Mouse (Mus musculus) C2C12 (cell line): ENCODE results near the gene Hdac4.

Experiments
- CEBPB ChIP-seq: IDR thresholded peaks from one replicate; pipeline ENCODE4 v1.6.1; 2011; ENCODE audit warnings: low read depth, mild to moderate bottlenecking, control low read depth, moderate library complexity
- CTCF ChIP-seq: IDR thresholded peaks from one replicate; pipeline ENCODE4 v1.5.1; 2011; ENCODE audit not compliant: control insufficient read depth, insufficient read depth, insufficient read length

GRCm38 (mm10) chr1:91923567-91923966 lies 271.9 kb downstream of the Hdac4 start:
- no peak for TF ChIP-seq CTCF
- no peak for TF ChIP-seq CEBPB
